Mouse (Mus musculus) lung, postnatal 25 days (tissue): ENCODE measurements around the gene Msln.
"Not testable (repeated sequence)": the region's sequence is repeated elsewhere in the genome, so short reads cannot be mapped to it uniquely, and the experiment has no call there.

Experiments used
- DNase-seq: peaks from one replicate; pipeline ENCODE4 v3.0.0; 2022; ENCODE audit warnings: low spot score

Gene Msln

GRCm38 (mm10) chr17:25769331-25769730 lies 15.2 kb upstream of the Msln start:
- no peak for DNase-seq

GRCm38 (mm10) chr17:25765886-25766285 lies 11.7 kb upstream of the Msln start:
- no peak for DNase-seq

- no peak for DNase-seq
Measured at GRCm38 (mm10) chr17:25762591-25762990, 8.4 kb upstream of the Msln start.

- no peak for DNase-seq
Measured at GRCm38 (mm10) chr17:25761561-25761970, 7.4 kb upstream of the Msln start.

GRCm38 (mm10) chr17:25760148-25760547 lies 6.0 kb upstream of the Msln start:
- DNase-seq, result no peak

- DNase-seq, result no peak
Measured at GRCm38 (mm10) chr17:25757691-25758090, 3.5 kb upstream of the Msln start.

GRCm38 (mm10) chr17:25756378-25757242 lies 2.4 kb upstream of the Msln start:
- DNase-seq, result peak; percentile 35

- DNase-seq, result no peak
Measured at GRCm38 (mm10) chr17:25755627-25756377, 1.6 kb upstream of the Msln start.

- DNase-seq, result no peak
Measured at GRCm38 (mm10) chr17:25755086-25755485, 908 bp upstream of the Msln start.

GRCm38 (mm10) chr17:25751446-25751845 lies 2.7 kb downstream of the Msln start:
- peak; percentile 21 for DNase-seq

GRCm38 (mm10) chr17:25749314-25749713 lies 4.9 kb downstream of the Msln start:
- no peak for DNase-seq

- no peak for DNase-seq
Measured at GRCm38 (mm10) chr17:25748238-25748637, 5.9 kb downstream of the Msln start.

GRCm38 (mm10) chr17:25744311-25744710 lies 9.9 kb downstream of the Msln start:
- no peak for DNase-seq

GRCm38 (mm10) chr17:25743831-25744230 lies 10.3 kb downstream of the Msln start:
- no peak for DNase-seq

GRCm38 (mm10) chr17:25741471-25741870 lies 12.7 kb downstream of the Msln start:
- DNase-seq, result not testable (repeated sequence)

GRCm38 (mm10) chr17:25738861-25739260 lies 15.3 kb downstream of the Msln start:
- DNase-seq, result peak; percentile 14

GRCm38 (mm10) chr17:25735745-25736144 lies 18.4 kb downstream of the Msln start, which contains the start of gene Mslnl:
Gene Mslnl (plus strand): TSS chr17:25736042.
- no peak for DNase-seq

GRCm38 (mm10) chr17:25735246-25735645 lies 18.9 kb downstream of the Msln start:
- no peak for DNase-seq

GRCm38 (mm10) chr17:25732082-25732481 lies 22.1 kb downstream of the Msln start:
- peak; percentile 78 for DNase-seq

GRCm38 (mm10) chr17:25728009-25728270 lies 26.2 kb downstream of the Msln start:
- DNase-seq, result no peak

GRCm38 (mm10) chr17:25727265-25728008 lies 26.7 kb downstream of the Msln start, which contains the start of the genes Chtf18 and Rpusd1:
Gene Chtf18 (minus strand): TSS chr17:25727419.
Gene Rpusd1 (plus strand): TSS chr17:25727670.
- DNase-seq, result peak; percentile 100

- DNase-seq, result no peak
Measured at GRCm38 (mm10) chr17:25725264-25725663, 28.9 kb downstream of the Msln start.
